Mouse (Mus musculus) CD4-positive naive resting alpha-beta T cell, adult 57 days (primary cell): ENCODE data around the gene Rbmxl2. TPM values are rescaled to one million over a fixed set of nuclear protein-coding genes. Genes with fewer than 3 reads are reported as not detected.

Source experiments
- total RNA-seq: library from RNA; stranded (reverse); gene quantifications from one replicate; pipeline ENCODE4 v1.2.4, GENCODE M21; 2023

Gene Rbmxl2
- total RNA-seq: not detected

DNA sequence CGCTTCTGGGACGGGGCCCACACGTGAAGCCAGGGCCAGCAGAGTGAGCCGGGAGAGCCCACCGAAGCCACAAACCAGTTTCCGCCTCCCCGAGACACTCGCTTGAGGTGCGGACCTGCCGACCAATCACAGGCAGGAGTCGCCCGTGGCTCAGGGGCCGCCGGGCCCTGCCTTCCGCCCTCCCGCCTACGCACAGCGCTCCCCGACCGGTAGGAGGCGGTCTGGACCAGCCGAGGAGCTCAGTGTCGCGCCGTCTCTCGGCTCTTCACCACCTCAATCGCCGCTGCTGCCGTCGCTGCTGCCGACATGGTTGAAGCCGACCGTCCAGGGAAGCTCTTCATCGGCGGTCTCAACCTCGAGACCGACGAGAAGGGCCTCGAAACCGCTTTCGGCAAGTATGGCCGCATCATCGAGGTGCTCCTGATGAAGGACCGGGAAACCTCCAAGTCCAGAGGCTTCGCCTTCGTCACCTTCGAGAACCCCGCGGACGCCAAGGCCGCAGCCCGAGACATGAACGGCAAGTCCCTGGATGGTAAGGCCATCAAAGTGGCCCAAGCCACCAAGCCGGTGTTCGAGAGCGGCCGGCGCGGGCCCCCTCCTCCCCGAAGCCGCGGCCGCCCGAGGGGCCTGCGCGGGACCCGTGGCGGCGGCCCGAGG is at the start of gene Rbmxl2:
Gene Rbmxl2, plus strand, starts transcription at position 242 of the 657 bp plus-strand sequence.

DNA sequence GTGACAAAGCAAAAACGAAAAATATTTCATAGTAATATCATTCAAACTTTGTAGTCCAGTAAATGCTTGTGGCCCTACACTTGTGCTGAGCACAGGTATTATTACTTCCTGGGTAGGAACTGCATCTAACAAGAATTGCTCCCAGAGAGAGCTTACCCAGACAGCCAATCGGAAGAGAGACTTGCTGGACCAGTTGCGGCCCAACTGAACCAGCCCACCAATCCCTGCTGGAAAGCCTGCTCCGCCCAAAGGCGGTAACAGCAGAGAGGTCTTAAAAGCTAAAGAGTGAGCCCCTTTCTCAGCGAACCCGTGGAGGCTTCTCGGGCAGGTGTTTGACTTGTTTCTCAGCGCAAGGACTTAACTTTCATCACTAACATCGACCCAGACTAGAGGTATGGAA is 42.6 kb upstream of the Rbmxl2 start, which contains the start of gene Nlrp14:
Gene Nlrp14, plus strand, starts transcription at position 301 of the 400 bp plus-strand sequence.

Other genes with a start within 250 kb of the Rbmxl2 start
- gene Olfr6, start 245.5 kb upstream of the Rbmxl2 start, total RNA-seq: not detected
- not detected for gene Olfr711, start 234.0 kb upstream of the Rbmxl2 start, total RNA-seq
- not detected for gene Olfr2, start 203.4 kb upstream of the Rbmxl2 start, total RNA-seq
- not detected for gene Olfr713, start 178.3 kb upstream of the Rbmxl2 start, total RNA-seq
- not detected for gene Olfr714, start 138.5 kb upstream of the Rbmxl2 start, total RNA-seq
- gene Olfr17, start 116.2 kb upstream of the Rbmxl2 start, total RNA-seq: not detected
- gene Olfr715b, start 99.1 kb upstream of the Rbmxl2 start, total RNA-seq: not detected
- gene Olfr715, start 78.4 kb upstream of the Rbmxl2 start, total RNA-seq: not detected
- not detected for gene Olfr716, start 71.1 kb upstream of the Rbmxl2 start, total RNA-seq
- gene Nlrp14, start 42.5 kb upstream of the Rbmxl2 start, total RNA-seq: not detected
- not detected for gene Syt9, start 161.3 kb downstream of the Rbmxl2 start, total RNA-seq